Mouse (Mus musculus): ENCODE data around the gene Trf. TPM values are rescaled to one million over a fixed set of nuclear protein-coding genes. Genes with fewer than 3 reads are reported as not detected.

Gene Trf
- polyA plus RNA-seq, 1 experiment from 2014 or later = 35.5 TPM

DNA sequence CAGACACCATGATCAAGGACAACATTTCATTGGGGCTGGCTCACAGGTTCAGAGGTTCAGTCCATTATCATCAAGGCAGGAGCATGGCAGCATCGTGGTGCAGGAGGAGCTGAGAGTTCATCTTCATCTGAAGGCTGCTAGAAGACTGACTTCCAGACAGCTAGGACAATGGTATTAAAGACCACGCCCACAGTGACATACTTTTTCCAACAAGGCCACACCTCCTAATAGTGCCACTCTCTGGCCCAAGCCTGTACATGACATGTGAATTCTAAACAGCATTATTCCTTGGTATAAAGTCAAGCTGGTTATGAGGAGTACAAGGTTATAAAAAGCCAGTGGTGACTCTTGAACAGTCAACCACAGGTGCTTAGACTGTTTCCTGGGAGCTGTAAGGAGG lies 75.7 kb downstream of the Trf start:
- Histone ChIP-seq H3K9ac (no peak overlapping the region), H3K9me3 (ENCODE audit: low read depth, low read length) (no peaks in the 10 kb centered on the region), H3K27ac (ENCODE audit: low read depth) (no peak overlapping the region), H3K27me3 (ENCODE audit: insufficient read depth, low read length) (no peaks in the 10 kb centered on the region), H3K4me2 (no peak overlapping the region), H3K36me3 (ENCODE audit: insufficient read depth) (no peaks in the 10 kb centered on the region), H3K4me3 (ENCODE audit: low read depth, low read length) (no peak overlapping the region), H3K4me1 (ENCODE audit: insufficient read depth) (no peaks in the 10 kb centered on the region)
- peak; percentile 19 for DNase-seq
- WGBS = 77% methylated on average over 2 of the region's 2 CpGs
- no peak for ATAC-seq (ENCODE audit: insufficient read depth)
- no peak for TF ChIP-seq CTCF (IDR thresholded peaks at IDR 0.05; ENCODE audit: low read depth)

Other genes starting within 250 kb of the Trf start
- gene Slco2a1, start 241.7 kb downstream of the Trf start, polyA plus RNA-seq (2014; fragmentation: Nextera tagmentation; extraction: Ambion mirVana) = 15.1 and 15.4 TPM in 2 replicates
- 1.5 and 1.8 TPM in 2 replicates for gene Rab6b, start 118.7 kb downstream of the Trf start, polyA plus RNA-seq (2014; fragmentation: Nextera tagmentation; extraction: Ambion mirVana)
- gene Srprb, start 28.3 kb downstream of the Trf start, polyA plus RNA-seq (2014; fragmentation: Nextera tagmentation; extraction: Ambion mirVana) = 63.5 and 68.2 TPM in 2 replicates
- 3.4 TPM in 1 of 2 replicates, not detected in the other for gene Gm20425, start 137 bp downstream of the Trf start, polyA plus RNA-seq (2014; fragmentation: Nextera tagmentation; extraction: Ambion mirVana)
- 0.51 and 0.78 TPM in 2 replicates for gene 1300017J02Rik, start 74.6 kb upstream of the Trf start, polyA plus RNA-seq (2014; fragmentation: Nextera tagmentation; extraction: Ambion mirVana)
- gene Topbp1, start 74.8 kb upstream of the Trf start, polyA plus RNA-seq (2014; fragmentation: Nextera tagmentation; extraction: Ambion mirVana) = 96.5 and 103 TPM in 2 replicates
- 92.0 and 93.4 TPM in 2 replicates for gene Cdv3, start 135.4 kb upstream of the Trf start, polyA plus RNA-seq (2014; fragmentation: Nextera tagmentation; extraction: Ambion mirVana)
- 0.50 and 0.68 TPM in 2 replicates for gene Bfsp2, start 250.0 kb upstream of the Trf start, polyA plus RNA-seq (2014; fragmentation: Nextera tagmentation; extraction: Ambion mirVana)

Measured in lung, embryonic 14.5 days (tissue).